Mouse (Mus musculus): ENCODE measurements at regions not wholly inside any gene's neighbourhood (a gene's known extent, or its start where the extent isn't known, plus 50 kb on each side); places are given as distances from the start of the nearest gene placed in this dataset.
"Not testable (repeated sequence)": the region's sequence is repeated elsewhere in the genome, so short reads cannot be mapped to it uniquely, and the experiment has no call there.

DNA sequence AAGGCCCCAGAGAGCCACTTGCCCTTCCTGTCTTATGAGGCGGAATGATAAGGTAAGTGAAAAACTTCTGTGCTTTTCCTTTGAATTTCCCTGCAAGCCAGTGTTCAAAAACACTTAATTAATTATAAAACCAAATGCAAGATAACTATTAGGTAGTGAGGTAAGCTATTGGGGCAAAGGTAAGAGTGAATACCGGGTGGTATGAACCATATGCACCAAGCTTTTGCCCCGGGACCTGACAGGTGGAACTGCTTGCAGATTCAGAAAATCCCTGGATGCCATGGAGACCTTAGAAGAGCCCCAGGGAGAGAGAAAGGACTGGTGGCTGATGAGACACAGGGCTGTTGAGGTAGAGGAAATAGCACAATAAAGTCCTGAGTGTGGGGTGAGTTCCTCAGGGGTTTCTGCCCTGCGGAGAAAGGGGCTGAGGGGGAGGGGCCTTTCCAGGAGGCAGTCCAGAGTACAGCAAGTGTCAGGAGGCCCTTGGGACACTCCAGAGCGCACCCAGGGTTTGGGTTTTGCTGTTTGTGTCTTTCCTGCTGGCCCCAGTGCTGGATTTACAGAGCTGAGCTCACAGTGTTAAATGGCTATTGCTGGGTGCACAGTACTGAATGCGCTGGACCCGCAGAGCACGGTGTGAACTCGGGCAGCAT, 317.1 kb downstream of the Fgf9 start:
- DNase-seq (ENCODE audit: low spot score in 2 of 2): no peak

DNA sequence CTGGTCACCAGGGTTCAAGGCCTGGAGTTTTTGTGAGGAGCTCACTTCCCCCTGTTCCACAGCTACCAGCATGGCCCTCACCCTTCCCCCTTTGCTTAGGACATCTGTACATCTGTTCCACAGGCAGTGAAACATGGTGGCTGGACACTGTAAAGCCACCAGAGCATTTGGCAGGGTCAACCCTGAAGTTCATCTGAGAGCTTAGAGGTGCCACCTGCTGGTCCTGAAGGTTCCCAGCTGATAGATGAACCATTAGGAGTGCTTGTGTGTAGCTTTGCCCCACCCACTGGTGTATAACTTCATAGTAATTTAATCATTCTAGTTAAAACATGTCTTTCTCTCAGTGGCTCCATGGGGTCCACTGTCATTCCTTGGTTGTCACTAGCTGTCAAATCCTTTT, 304.7 kb downstream of the Fgf9 start:
- DNase-seq (ENCODE audit: low spot score in 2 of 2): no peak

- no peak for DNase-seq (ENCODE audit: low spot score in 2 of 2)
Observed at GRCm38 (mm10) chr14:58356824-58357223, 286.5 kb downstream of the Fgf9 start.

DNA sequence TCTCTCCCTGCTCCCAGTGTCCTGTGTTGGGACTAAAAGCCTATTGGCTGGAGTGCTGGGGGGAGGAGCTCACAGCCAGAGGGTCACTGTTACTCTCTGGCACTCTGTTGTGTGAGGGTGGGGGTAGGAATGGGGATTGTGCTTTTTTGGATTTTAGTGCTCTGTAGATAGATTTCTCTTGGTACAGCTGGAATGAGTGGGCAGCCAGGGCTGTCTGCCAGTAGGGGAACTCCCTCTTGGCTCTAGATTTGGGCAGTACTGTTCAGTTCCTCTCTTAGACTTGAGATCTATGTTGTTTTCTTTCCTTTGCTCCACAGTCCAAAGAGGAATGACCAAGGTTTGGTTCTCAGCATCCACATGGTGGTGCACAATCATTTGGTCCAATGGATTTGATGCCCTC, 282.6 kb downstream of the Fgf9 start:
- peak in 1 of 2 experiments; percentile 47 for DNase-seq (ENCODE audit: low spot score in 2 of 2)

DNA sequence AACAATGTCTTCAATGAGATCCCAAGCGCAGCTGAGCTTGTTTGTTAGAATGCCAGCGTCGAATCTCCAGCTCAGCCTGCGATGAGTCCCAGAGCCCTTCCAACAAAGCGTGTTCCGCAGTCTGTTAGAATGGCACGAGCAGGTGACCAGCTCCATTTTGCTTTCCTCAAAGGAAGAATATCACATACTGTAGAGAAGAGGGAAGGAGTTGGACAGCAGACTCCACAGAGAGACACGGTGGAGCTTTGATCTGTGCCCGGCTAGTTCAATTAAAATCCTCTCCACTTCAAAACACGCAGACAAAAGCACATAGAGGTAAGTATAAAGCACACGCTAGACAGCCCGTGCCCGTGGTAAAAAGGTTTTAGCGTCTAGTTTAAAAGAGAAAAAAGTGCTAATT, 265.8 kb downstream of the Fgf9 start:
- DNase-seq (ENCODE audit: low spot score in 2 of 2): no peak

DNA sequence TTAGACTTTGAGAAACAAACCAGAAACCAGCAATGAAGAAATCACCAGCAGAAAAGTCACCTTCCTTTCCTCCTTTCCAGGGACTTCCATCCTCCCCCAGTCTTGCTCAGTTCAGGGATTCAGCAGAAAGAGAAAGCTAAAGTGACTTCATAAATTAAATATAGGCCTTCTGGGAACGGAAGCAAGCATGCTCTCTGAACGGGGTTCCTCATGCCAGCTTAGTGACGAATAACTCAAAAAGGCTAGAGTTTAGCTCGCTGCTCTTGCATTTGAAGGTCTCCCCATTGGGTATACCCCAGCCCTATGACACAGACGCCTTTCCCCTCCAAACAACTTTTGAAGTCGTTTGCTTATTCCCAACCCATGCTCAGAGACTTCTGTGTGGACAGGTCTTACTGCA, 252.8 kb downstream of the Fgf9 start:
- DNase-seq (ENCODE audit: low spot score in 2 of 2): no peak

GRCm38 (mm10) chr14:58322461-58322860, 252.1 kb downstream of the Fgf9 start:
- DNase-seq (ENCODE audit: low spot score in 2 of 2): no peak

GRCm38 (mm10) chr14:58321875-58322274, 251.5 kb downstream of the Fgf9 start:
- DNase-seq (ENCODE audit: low spot score in 2 of 2): no peak

- no peak for DNase-seq (ENCODE audit: low spot score in 2 of 2)
Observed at GRCm38 (mm10) chr14:58321234-58321633, 250.9 kb downstream of the Fgf9 start.

GRCm38 (mm10) chr14:58317640-58318039, 247.3 kb downstream of the Fgf9 start:
- DNase-seq (ENCODE audit: low spot score in 2 of 2): no peak

- no peak for DNase-seq (ENCODE audit: low spot score in 2 of 2)
Observed at GRCm38 (mm10) chr14:58317231-58317630, 246.9 kb downstream of the Fgf9 start.

DNA sequence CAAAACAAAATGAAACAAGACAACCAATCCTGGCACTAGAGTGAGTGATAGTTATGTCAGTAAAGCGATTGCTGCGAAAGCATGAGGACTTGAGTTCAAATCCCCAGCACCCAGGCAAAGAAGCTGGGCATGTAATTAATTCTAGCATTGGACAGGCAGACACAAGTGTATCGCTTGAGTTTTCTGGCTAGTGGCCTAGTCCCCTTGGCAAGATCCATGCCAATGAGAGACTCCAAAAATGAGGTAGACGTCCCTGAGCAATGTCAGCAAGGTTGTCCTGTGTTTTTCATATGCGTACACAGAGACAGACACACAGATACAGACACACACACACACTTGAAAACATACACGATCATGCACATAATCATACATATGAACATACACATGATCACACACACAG, 237.3 kb downstream of the Fgf9 start:
- no peak for DNase-seq (ENCODE audit: low spot score in 2 of 2)

DNA sequence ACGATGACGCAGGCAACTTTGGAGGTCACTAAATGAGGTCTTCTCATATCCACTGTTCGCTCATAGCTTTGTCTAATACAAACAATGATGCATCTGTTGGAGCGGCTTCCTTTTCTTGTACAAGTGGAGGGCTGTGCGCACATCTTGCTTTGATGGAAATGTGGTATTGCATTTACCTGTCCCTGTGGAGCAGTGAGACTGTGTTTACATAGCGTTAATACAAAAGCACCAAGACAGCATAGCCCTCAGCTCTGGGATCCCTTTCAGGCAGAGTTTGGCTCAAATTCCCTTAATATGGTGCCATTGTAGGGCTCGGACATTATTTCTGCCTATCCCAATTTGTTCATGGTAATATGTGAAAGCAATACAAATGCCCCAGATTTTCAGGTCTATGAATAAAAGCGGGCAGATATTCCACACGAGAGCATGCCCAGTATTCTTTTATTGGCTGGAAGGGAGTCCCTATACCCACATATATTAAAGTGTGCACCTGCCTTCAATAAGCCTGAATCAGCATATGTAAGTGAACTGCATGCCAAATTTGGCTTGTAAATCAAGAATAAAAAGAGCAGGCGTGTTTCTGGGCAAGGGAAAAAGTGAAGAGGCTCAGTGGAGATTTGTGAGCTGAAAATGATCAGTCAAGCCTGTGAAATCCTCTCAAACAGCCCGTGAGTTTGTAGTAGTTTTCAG, 236.6 kb downstream of the Fgf9 start:
- DNase-seq (ENCODE audit: low spot score in 2 of 2): no peak

DNA sequence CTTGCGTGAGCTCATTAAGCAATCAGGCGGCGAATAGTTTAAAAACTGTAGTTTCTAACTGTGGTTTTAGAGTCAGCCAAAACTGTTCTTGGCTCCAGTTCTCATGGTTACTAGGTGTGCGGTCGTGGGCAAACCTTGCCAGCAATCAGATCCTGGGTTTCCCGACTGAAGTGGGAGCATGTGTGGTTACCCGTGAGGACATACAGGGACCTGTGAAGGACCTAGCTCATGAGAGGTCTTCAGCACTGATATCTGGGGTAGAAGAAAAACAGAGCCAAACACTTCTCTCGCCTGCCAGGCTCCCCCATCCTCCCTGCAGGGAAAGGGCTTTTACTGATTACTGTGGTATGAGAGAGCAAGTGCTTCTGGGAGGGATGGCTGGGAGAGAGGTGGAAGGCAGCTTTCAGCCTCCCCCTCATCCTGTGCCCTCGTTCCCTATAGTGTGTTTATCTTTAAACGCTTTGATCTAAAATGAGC, 230.1 kb downstream of the Fgf9 start:
- no peak for DNase-seq (ENCODE audit: low spot score in 2 of 2)

DNA sequence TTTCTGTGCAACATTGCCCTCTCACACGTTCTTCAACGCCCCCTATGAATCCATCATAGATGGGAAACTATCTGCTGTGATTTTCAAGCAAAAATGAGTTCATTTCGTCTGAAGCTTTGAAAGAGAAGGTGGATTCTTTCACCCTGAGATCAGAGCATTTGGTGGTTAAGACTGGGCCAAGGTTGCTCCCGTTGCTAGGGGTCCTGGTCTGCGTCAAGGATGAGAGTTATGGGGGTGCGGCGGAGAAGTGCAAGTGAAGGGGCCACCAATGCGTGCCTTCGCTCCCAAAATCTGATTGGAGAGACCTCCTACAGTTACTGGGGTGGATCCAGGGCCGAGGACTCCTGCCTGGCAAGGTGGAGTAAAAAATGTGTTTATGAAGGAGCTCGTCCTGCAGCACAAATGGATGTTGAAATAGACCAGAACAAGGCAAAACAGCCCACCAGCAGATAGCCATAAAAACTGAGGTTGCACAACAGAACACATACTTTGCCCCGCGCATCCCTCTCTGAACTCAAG, 215.7 kb downstream of the Fgf9 start:
- DNase-seq (ENCODE audit: low spot score in 2 of 2): no peak

DNA sequence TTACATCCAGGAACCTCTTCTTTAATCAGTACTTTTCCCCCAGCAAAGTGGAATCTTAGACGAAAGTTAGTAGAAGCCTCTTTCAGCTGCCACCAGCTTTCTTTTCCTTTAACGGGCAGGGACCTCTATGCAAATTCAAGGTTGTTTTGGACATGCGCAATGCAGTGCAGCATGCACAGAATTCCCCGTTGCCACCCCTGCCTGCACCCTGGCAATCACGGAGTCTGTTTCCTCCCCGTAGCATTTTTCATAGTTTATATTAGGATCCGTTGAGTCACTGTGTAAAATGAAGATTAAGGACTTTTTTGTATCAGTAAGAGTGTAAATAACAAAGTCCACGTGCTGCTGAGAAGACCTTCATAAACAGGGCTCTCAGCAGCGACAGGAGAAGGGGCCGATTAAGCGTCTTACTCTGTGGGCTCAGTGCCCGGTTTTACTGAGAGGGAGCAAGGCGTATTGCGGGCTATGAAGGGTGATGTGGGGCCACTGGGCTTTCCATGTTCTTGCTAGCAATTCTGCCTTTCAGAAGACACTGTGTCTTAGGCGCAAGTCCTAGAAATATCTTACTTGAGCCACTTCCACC, 212.5 kb downstream of the Fgf9 start:
- peak in 1 of 2 experiments; percentile 17 for DNase-seq (ENCODE audit: low spot score in 2 of 2)

DNA sequence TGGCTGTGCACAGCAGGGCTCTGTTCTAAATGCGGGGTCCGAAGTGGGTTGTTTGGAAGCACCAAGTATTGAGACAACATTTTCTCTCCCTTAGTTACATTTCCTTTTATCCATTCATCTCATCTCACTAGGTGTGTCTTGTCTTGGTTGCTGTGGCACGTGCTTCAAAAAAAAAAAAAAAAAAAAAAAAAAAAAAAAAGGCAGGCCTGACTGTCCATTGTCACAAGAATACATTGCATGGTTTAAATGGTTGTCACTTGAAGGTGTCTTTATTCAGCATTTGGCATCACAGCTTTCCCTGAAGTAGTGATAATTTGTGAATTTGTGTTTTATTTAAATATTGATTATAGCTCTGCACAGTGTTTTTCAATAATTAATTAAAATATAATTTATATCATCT, 211.9 kb downstream of the Fgf9 start:
- no peak for DNase-seq (ENCODE audit: low spot score in 2 of 2)

DNA sequence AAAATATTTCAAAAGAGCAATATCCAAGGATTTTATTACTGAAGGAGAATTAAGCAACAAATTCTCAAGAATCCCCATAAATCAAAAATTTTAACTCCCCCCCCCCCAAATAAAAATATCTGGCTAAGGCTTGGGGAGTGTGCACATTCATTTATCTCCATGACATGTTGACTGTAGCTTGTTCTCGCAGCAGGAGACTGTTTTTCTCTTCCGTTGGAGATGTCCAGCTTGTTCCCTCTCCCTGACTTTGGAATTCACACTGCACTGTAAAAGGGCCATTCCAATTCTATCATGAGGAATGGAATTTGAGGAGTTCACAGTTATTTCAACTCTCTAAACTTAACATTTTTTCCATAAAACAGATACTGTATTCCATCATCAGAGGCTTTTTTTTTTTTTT, 204.1 kb downstream of the Fgf9 start:
- not testable (repeated sequence) for DNase-seq (ENCODE audit: low spot score in 2 of 2)

GRCm38 (mm10) chr14:58273693-58274419, 203.5 kb downstream of the Fgf9 start:
- DNase-seq (ENCODE audit: low spot score in 2 of 2): no peak

- DNase-seq (ENCODE audit: low spot score in 2 of 2): no peak
Observed at GRCm38 (mm10) chr14:58265373-58265772, 195.0 kb downstream of the Fgf9 start.

DNA sequence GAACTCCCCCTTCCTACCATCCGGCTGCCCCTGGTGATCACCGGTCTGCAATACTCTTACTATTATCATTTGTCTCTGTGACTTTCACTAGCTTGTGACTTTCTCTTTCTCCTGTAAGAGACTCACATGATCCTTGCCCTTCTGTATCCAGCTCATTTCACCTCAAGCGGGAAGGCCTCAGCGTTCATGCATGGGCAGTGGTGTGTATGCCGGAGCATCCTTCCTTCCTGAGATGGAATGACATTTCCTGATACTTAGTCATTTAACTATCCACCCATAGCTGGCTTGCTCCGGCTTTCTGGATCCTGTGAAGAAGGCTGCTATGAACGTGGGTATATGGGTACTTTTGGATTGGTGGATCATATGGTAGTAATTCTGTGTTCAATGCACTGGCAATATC, 194.1 kb downstream of the Fgf9 start:
- DNase-seq (ENCODE audit: low spot score in 2 of 2): no peak

- DNase-seq (ENCODE audit: low spot score in 2 of 2): no peak
Observed at GRCm38 (mm10) chr14:58253369-58253968, 183.1 kb downstream of the Fgf9 start.

Data from left cerebral cortex, adult 9 months (tissue).